In the genomic region with DNA sequence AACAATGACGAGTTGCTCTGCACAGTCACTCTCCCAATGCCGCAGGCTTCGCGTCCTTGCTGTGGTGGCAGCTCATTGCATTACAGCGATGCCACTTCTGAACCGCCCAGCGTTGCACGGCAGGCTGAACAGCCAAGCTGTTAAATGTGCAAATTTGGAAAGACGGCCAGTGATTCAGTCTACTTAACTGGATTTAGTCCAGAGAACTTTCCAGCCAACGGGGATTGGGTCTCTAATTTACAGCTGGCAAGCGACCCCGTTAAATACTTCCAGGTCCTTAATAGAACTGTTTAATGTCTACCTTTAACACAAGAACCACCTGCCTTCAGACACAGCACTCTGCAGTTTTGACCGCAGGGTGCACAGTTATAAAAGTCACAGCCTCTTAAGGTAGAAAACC, we compare ENCODE assay signal across 13 mouse cellular contexts.
DNase-seq lines count a peak whose midpoint lies in the region; ATAC-seq and TF ChIP-seq lines count a peak whose summit lies in the region.
"Had no signal": no experiment of that assay in that cellular context is flagged by ENCODE, and none has a peak within 500 bp of the region (broad histone marks: within the 10 kb centered on the region; RNA-seq: fewer than 3 reads in every experiment).

No protein-coding gene starts in this region.

- DNase-seq in embryo, embryonic 11 days: peak; percentile 34
- no peak for DNase-seq in embryo, embryonic 10.5 days (ENCODE audit: low spot score)
- DNase-seq in midbrain, postnatal 0 days (ENCODE audit: low spot score): peak; percentile 29
- DNase-seq in midbrain, embryonic 14.5 days: no peak
- DNase-seq in kidney, postnatal 14 days: peak; percentile 26
- DNase-seq in right cerebral cortex, postnatal 14 days: peak; percentile 19
- no peak for DNase-seq in hindbrain, embryonic 11.5 days (ENCODE audit: low spot score)
- DNase-seq in lung, adult 2 months: no peak
- DNase-seq: B cell, adult 2 months; heart, adult 2 months; liver, postnatal 0 days had no signal

- no peaks in the 10 kb centered on the region for H3K4me1 ChIP-seq in midbrain, postnatal 0 days (ENCODE audit: insufficient read depth, low read length)
- H3K4me1 ChIP-seq in midbrain, embryonic 14.5 days (ENCODE audit: control insufficient read depth, insufficient read depth, low read length): no peaks in the 10 kb centered on the region
- no peaks in the 10 kb centered on the region for H3K4me1 ChIP-seq in hindbrain, embryonic 11.5 days (replicated peaks; ENCODE audit: control insufficient read depth, insufficient read depth, low read length)
- H3K4me1 ChIP-seq in lung, adult 2 months (ENCODE audit: control insufficient read depth, insufficient read depth, low read length): no peaks in the 10 kb centered on the region; the same call in 1 of the 2 replicates

- H3K36me3 ChIP-seq in midbrain, postnatal 0 days (ENCODE audit: insufficient read depth, low read length): no peaks in the 10 kb centered on the region
- no peaks in the 10 kb centered on the region for H3K36me3 ChIP-seq in midbrain, embryonic 14.5 days (ENCODE audit: control insufficient read depth, insufficient read depth, low read length)
- H3K36me3 ChIP-seq in hindbrain, embryonic 11.5 days (ENCODE audit: control insufficient read depth, insufficient read depth, low read length): no peaks in the 10 kb centered on the region
- H3K36me3 ChIP-seq: hindbrain, embryonic 10.5 days had no signal

- no peak for ATAC-seq in midbrain, postnatal 0 days (ENCODE audit: low FRiP score)
- no peak for ATAC-seq in midbrain, embryonic 14.5 days (ENCODE audit: low FRiP score, low TSS enrichment)
- ATAC-seq in hindbrain, embryonic 11.5 days (ENCODE audit: low FRiP score): no peak
- ATAC-seq: liver, postnatal 0 days had no signal

- no peak for TF ChIP-seq CTCF in midbrain, postnatal 0 days (IDR thresholded peaks at IDR 0.05)
- TF ChIP-seq CTCF in lung, adult 2 months (IDR thresholded peaks at IDR 0.05; ENCODE audit: insufficient read depth, low read length): no peak

- no peak overlapping the region for H3K9ac ChIP-seq in midbrain, postnatal 0 days (replicated peaks; ENCODE audit: low read length, poor library complexity, severe bottlenecking)
- H3K9ac ChIP-seq in midbrain, embryonic 14.5 days (replicated peaks; ENCODE audit: low read length): no peak overlapping the region
- no peak overlapping the region for H3K9ac ChIP-seq in hindbrain, embryonic 11.5 days (ENCODE audit: low read depth, low read length)
- H3K9ac ChIP-seq: liver, postnatal 0 days had no signal

- no peak overlapping the region for H3K4me2 ChIP-seq in midbrain, postnatal 0 days (ENCODE audit: low read depth, low read length, poor library complexity, severe bottlenecking)
- H3K4me2 ChIP-seq in midbrain, embryonic 14.5 days (ENCODE audit: low read length): no peak overlapping the region
- no peak overlapping the region for H3K4me2 ChIP-seq in hindbrain, embryonic 11.5 days (replicated peaks; ENCODE audit: low read depth, low read length)
- H3K4me2 ChIP-seq: midbrain, embryonic 11.5 days had no signal

- 76% methylated on average over 13 of the region's 13 CpGs for WGBS in midbrain, postnatal 0 days
- WGBS in midbrain, embryonic 14.5 days: 85% methylated on average over 13 of the region's 13 CpGs
- WGBS in hindbrain, embryonic 11.5 days: 92% methylated on average over 13 of the region's 13 CpGs
- 82% methylated on average over 13 of the region's 13 CpGs for WGBS in lung, adult 2 months

- H3K9me3 ChIP-seq in midbrain, postnatal 0 days (ENCODE audit: low read length): no peaks in the 10 kb centered on the region
- H3K9me3 ChIP-seq in midbrain, embryonic 14.5 days (ENCODE audit: control insufficient read depth, low read length): no peaks in the 10 kb centered on the region
- H3K9me3 ChIP-seq in hindbrain, embryonic 11.5 days (ENCODE audit: control insufficient read depth, low read length): no peaks in the 10 kb centered on the region
- H3K9me3 ChIP-seq: hindbrain, embryonic 10.5 days had no signal

- no peak for TF ChIP-seq POLR2A in lung, adult 2 months (IDR thresholded peaks at IDR 0.05; ENCODE audit: borderline replicate concordance, extremely low read depth, low read depth, low read length)

- H3K27ac ChIP-seq in midbrain, postnatal 0 days (ENCODE audit: low read depth, low read length): no peak overlapping the region
- H3K27ac ChIP-seq in midbrain, embryonic 14.5 days (replicated peaks; ENCODE audit: low read depth, low read length): no peak overlapping the region
- H3K27ac ChIP-seq in hindbrain, embryonic 11.5 days (ENCODE audit: low read depth, low read length): no peak overlapping the region
- H3K27ac ChIP-seq: heart, adult 2 months; hindbrain, embryonic 10.5 days had no signal

- no peaks in the 10 kb centered on the region for H3K27me3 ChIP-seq in midbrain, postnatal 0 days (ENCODE audit: insufficient read depth, low read length)
- no peaks in the 10 kb centered on the region; the same call in 1 of the 2 replicates for H3K27me3 ChIP-seq in midbrain, embryonic 14.5 days (ENCODE audit: control insufficient read depth, insufficient read depth, low read length)
- H3K27me3 ChIP-seq in hindbrain, embryonic 11.5 days (ENCODE audit: control insufficient read depth, insufficient read depth, low read length): no peaks in the 10 kb centered on the region

- H3K4me3 ChIP-seq in midbrain, postnatal 0 days (ENCODE audit: low read depth, low read length): no peak overlapping the region
- no peak overlapping the region for H3K4me3 ChIP-seq in midbrain, embryonic 14.5 days (replicated peaks; ENCODE audit: low read depth, low read length)
- no peak overlapping the region for H3K4me3 ChIP-seq in hindbrain, embryonic 11.5 days (ENCODE audit: low read depth, low read length)
- H3K4me3 ChIP-seq in lung, adult 2 months (replicated peaks; ENCODE audit: extremely low read depth, low read depth, low read length): no peak overlapping the region
- H3K4me3 ChIP-seq: heart, adult 2 months; hindbrain, embryonic 10.5 days had no signal

Comparison
In these comparisons a context has a peak if more than half of its experiments do, and no peak if none do; other contexts are left out.
1. DNase-seq: peak in embryo, embryonic 11 days (single experiment), midbrain, postnatal 0 days (single experiment), kidney, postnatal 14 days (single experiment) and right cerebral cortex, postnatal 14 days (single experiment); none in embryo, embryonic 10.5 days (single experiment), midbrain, embryonic 14.5 days (single experiment), hindbrain, embryonic 11.5 days (single experiment) and lung, adult 2 months (single experiment).